Mouse (Mus musculus) T-cell, adult 2 months (primary cell): ENCODE measurements around the gene Fdps.

Experiments
- DNase-seq: peaks from one replicate; pipeline ENCODE4 v3.0.0; 2022; ENCODE audit warnings: low spot score

Gene Fdps

DNA sequence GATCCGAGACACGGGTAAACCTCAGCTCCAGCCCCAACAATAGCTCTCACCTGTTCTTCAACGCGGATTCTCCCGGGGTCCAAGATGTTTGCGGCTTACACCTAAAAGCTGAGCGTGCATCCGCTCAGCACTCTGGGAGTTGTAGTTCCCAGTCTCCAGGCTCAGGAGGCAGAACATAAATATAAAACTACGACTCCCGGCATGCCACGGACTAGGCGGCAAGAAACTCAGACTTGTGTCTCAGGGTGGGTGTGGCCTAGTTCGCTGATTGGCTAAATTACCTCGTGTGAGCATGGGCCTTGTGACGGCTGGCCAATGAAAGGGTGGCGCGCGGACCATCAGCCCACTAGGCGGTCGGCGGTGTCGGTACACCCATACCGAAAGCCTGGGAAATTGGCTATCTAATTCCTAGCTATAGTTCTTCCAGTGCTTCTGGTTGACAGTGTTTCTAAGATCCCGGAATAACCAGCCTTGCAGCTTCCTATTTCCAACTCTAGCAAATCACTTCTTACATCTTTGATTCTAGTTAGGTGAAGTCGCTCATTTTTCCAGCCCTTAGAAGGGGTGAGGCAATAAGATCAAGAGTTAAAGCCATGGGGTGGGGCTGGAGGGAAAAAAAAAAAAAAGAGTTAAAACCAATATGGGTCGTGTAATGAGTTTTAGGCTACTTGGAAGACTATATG, at the start of gene Fdps:
Fdps (minus strand) TSS at position 148 of the 683 bp plus-strand sequence.
- DNase-seq, result peak; percentile 96

DNA sequence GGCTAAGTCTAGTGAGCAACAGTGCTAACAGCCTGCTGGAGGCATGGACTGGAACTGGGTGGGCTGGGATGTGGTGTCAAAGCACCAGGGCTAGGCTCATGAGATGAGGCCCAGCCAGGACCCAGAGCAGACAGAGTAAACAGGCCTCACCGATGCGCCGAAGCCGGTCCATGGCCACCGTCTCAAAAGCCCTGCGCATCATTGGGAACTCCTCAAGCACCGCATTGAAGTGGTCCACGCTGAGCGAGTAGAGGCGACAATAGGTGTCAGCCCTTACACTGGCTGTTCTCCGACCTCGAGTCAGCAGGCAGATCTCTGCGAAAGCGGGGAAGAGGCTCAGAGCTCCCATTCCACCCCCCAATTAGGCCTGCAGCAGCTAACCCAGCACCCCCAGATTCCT, 46.8 kb upstream of the Fdps start:
- no peak for DNase-seq

DNA sequence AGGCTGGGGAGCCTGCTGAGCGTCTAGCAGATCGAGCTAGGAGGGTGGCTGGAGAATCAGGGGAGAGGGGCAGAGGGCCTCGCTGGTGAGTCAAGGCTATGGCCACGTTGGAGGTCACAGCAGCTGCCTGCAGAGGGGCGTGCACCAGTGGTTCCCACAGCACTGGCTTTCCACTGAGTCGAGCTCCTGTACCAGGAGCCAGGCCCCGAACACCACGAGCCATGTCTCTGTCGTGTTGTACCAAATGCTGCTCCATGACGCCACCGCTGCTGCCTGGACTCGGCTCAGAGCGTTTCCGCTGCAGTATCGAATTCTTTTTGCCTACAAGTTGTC, 46.2 kb upstream of the Fdps start:
- no peak for DNase-seq

DNA sequence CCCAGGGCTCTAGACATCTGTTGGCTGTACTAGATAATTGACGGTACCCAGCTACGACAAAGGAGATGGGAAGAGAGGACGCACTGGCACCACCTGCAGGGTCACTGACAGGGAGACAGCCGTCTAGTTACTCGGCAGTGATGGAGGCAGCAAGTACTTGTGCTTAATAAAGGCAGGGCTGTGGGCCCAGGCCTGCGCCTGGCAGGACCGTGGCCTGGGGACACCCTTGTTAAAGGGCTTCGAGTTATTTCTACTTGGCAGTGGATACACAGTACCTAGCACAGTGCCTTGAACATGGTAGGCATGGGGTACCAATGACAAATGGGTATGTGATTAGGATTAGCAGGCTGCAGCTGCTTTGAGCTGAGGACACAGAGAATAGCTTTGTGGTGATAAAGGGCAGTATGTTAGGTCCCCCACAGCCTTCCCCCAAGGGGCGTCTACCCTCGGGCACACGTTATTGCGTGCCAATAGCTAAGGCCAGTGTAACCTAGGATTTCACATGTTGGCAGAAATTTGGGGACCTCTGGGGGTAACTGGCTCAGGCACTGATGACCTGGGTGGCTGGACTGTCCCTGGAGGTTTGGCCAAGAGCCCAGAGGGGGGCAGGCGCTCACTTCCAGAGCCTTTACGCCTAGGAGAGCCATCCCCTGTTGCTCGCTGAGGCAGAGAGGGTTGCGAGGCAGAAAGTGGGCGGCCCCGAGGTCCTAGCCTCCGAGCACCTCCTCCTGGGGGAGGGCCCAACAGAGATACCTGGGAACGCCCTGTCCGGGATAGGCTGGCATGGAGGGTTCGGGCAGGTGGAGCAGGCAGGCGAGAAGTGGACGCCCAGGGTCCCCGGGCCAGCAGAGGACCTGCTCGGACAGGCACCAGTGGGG, 45.6 kb upstream of the Fdps start:
- DNase-seq, result no peak

DNA sequence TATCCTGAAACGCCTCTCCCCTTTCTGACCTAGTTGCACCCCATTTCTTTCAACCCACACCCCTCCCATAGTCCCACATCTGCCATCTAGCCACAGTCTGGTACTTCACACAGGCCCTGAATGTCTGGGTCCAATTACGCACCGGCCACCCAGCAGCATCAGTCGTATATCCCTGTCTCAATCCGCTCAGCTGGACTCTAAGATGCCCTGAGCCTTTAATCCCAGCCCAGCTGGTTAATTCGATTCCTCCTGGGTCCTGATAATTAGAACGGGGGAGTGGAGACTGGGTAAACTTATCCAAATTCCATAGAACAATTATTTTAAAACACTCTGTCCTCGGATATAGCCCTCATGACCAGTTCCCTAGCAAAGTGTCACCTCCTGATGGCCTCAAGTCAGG, 43.8 kb upstream of the Fdps start:
- no peak for DNase-seq

DNA sequence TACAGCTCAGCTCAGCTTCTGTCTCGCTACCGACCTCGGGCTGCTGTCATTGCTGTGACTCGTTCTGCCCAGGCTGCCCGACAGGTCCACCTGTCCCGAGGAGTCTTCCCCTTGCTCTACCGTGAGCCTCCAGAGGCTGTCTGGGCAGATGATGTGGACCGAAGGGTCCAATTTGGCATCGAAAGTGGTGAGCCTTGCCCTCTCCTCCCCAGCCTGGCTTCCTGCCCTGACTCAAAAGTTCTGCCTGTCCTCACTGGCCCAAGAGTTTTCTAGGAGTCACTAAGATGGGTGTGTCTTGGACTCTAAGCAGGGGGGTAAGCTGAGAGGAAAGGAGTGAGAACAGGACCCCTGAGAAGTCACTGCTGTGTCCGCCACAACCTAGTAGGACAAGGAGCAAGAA, 43.1 kb upstream of the Fdps start:
- no peak for DNase-seq

DNA sequence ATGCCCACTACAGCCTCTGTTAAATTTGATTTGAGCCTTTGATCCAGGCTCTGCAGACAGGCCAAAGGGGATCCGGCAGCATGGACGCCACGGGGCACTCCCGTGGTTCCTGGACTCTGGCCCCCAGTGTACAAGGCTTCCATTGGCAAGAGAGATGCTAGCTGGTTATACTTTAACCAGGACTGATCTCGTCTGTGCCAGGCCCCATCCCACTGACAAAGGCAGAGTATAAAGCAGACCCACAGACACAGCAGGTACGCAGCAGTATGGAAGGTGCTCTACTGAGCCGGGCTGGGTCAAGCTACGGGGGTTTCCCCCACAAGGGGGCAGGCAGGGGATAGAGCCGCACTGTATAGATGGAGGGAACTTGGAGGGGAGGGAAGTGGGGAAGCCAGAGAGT, 34.6 kb upstream of the Fdps start:
- peak; percentile 17 for DNase-seq

DNA sequence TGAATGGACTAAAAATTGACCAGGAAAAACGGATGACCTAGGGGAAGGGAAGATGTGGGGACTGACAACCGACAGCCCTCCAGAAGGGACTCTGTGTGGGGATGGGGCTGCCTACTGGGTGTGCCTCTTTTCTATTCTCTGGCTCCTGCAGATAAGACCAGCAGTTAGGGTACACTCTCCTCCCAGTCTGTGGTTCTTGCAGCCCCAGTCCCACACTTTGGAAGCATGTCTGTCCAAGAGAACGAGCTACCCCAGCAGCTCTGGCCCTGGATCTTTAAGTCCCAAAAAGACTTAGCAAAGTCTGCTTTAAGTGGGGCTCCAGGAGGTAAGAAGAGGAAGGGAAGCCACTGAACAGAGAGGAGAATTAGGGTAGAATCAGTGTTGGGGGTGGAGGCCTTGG, 34.2 kb upstream of the Fdps start, which contains the start of gene Pklr:
Pklr (plus strand) TSS at position 185 of the 400 bp plus-strand sequence.
- DNase-seq, result no peak

DNA sequence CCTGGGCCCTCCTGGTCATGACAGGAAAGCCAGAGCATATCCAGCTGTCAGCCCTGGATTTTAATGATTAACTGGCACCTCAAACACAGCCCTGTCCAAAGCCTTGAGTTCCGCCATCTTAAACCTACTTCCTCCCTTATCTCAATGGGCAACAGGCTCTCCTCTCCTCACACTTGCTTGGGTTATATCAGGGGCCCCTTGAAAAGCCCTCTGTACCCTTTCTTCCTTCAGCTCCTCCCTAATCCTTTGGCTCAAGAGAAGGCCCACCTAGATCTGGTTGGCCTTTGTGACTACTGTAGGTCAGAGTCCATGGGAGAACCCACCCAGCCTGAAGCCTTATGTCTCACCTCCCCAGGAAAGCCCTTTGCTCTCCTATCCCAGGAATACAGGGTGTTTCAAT, 32.0 kb upstream of the Fdps start:
- DNase-seq, result no peak

DNA sequence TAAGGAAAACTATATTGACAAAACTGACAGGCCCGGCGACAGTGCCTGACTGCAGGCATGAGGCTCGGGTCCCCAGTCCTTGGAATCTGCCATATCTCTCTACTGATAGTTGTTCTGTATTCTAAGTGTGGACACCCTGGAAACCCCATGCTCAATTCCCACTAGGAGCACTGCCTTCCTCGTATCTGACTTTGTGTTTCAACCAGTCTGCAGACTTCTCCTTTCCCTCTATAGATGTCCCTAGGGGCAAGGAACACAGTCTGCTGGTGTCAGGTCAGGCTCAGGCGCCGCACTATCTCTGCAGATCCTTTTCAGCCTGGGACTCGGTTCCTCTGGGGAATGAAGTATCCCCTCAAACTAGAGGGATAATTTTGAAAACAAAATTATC, 31.3 kb upstream of the Fdps start:
- no peak for DNase-seq

DNA sequence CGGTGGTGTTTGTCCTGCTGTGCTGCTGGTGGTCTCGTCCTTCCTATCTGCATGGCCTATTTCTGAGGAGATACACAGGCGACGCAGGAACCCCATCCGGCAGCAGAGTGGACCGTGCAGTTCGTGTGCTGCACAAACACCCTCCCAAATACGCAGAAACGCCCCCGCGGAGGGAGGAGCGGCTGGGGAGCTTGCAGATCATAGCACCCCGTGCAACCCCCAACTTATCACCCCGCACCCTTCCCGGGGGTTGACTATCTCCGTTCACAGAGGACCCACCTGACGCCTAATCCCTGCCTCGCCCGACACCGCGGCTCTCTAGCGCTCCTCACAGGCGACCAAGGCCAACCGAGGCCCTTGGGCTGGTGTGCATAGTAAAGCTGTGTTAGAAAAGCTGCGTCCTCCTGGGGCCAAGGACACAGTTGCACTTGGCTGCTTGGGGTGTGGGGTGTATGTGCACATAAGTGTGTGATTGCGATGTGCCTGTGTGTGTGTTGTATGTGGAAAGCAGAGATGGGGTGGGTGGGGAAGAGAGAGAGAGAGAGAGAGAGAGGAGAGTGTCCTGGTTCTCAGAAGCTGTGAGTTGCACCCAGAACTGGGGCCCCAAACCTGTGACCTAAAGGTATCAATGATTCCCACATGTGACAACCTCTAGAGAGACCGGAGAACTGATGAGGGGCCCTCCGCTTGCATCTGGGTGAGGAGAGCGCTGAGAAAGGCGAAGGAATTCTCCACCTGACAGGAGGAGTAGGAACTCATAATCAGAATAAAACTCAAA, 30.7 kb upstream of the Fdps start:
- peak; percentile 18 for DNase-seq

DNA sequence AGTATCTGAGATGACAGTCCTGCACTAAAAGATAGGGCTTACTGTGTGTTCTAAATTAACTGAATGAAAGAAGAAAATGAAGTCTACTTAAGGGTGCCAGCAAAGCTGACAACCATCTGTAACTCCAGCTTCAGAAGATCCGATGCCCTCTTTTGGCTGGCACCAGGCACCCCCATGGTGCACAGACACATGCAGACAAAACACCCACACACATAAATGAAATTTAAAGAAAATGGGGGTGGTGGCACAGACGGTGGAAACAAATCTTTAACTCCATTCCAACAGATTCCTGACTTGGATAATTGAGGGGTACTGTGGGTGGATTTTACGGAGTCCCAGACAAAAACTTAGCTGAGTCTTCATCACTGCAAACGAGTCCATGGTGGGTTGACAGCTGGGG, 30.1 kb upstream of the Fdps start:
- DNase-seq, result no peak

DNA sequence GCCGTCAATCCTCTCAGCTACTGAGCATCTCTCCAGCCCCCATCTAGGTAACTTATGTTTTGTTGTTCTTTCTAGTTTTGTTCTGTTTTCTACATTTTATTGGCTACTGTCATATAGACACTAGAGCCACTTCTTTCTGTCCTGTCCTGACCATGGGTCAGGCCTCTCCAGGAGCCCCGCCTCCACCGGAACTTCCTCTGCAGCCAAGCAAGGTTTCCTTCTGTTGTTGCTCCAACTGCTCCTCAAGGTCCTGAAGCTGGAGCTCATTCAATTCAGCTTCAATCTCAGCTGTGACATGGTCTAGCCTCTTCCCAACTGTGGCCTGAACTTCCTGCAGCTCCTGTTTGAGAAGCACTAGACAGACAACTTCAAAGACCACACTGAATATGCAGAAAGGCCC, 28.1 kb upstream of the Fdps start:
- no peak for DNase-seq

DNA sequence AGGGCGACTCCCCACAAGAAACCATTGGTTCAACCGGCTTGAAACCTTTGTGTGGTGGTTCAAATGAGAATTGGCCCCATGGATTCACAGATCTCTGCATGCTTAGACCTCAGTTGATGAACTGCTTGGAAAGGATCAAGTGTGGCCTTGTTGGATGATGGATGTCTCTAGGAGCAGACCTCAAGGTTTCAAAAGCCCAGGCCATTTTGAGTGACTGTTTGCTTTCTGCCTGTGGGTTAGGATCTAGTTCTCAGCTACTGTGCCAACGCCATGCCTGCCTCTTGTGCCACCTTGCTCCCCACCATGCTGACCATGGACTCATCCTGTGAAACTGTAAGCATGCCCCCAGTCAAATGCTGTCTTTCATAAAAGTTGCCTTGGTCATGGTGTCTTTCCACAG, 24.2 kb upstream of the Fdps start:
- DNase-seq, result no peak

DNA sequence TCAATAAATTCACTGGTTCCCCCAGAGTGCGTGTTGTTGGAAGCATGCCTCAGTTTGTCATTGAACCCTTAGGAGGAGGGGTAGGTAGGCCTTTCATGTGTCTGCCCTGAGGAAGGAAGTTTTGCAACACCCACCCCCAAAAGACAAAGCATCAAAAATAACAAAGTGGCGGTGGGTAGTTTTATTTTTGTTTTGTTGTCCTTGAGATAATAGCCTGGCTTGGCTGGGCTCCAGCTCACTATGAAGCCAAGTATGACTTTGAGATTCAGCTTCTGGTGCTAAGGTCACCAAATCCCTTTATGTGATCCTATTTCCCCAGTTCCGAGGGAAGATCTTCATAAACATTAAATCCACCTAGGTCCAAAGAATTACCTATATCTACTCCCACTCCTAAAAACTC, 22.5 kb upstream of the Fdps start:
- DNase-seq, result no peak

DNA sequence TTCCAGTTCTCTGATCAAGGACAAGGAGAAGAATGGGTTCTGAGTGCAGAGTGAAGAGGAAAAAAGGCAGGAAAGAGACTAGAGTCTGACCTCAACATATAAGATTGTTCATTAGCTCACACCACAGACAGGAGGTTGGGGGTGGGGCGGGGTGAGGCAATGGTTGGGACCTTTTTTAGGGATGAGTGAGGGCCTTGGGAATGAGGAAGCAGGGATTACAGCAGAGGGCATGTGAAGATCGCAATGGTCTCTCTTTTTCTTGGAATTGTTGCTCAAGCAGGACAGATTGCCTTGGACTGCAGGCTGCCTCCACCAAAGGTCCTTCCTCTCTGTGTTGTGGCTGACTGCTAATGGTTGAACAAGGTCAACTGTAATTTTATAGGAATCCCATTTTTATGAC, 21.6 kb upstream of the Fdps start:
- no peak for DNase-seq

DNA sequence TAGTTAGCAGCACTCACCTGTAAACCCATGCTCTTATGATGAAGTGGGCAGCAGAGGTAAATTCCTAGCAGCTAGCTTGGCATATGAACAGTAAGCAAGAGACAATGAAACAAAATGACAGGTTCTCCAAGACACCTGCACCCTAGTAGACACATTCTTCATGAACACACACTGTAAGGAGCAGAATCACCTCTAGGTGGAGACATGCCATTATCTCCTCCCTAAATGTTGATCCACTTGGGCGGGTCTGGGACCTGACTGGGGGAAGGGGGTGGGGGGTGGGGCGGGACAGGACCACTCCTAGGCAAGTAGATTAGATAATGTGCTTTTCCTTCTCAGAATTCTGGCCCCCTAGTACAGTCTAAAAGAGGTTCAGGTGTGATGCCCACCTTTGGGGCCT, 13.8 kb upstream of the Fdps start:
- DNase-seq, result peak; percentile 35

DNA sequence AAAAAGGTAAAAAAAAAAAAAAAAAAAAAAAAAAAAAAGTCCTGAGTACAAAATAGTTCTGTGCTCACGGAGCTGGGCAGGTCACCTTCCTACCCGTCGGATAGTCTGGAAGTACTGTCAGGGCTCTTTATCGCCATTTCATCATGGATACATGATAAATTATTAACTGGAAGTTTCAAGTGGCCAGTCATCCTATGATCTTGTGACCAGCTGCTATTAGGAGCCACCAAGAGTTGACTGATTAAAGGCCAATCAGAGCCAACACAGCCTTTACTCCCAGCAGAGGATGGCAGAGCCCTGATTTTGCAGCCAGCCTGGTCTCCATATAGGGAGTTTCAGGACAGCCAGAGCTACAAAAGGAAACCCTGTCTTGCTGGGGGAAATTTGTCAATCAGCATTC, 11.3 kb upstream of the Fdps start:
- DNase-seq, result no peak

DNA sequence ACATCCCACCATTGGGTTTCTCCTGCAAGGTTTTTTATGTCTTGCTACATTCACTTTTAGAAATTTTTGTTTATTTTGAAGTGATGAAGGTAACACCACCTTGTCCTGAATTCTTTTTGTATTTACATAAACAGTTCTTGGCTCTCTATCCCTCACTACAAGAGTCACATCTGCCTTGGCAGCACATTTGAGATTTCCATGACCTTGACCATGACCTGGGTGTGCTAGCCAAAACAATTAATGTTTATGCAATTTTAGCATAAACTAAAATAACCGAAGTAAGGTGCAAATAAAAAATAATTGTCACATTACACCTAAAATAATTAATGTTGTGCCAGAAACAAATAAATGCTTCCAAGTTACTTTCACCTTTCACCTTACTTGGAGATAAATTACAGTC, 6.4 kb upstream of the Fdps start:
- DNase-seq, result no peak

DNA sequence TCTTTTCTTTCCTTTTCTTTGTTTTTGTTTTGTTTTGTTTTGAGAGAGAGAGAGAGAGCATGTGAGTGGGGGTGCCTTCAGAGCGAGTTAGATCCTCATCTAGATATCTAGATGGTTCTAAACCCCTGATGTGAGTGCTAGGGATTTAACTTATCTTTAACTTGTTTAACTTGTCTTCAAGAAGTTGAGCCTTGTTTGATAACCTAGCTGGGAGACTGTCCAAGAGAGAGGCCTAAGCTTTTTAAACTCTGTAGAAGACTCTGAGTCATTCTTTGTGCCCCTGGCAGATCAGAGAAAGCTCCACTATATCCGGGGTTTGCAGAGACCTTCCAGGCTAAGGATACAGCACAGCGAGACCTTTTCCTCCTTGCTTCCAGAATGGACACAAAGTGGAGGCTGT, 5.8 kb upstream of the Fdps start:
- DNase-seq, result no peak

DNA sequence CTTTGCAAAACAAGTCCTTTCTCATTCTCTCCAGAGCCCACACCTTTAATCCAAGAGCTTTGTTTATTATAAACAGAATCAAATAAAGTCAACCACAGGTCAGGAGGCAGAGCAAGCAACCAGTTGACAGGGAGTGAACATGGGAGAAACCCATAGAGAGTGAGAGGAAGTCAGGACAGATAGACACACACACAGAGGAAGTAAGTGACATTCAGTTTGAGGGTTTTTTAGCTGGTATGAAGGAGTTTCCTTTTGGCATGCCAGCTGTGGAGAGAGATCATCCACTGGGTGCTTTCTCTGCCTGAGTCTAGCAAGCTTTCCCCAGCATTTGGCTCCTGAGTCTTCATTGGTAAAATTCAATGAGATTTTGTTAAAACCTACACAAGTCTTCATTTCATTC, 5.1 kb upstream of the Fdps start:
- DNase-seq, result no peak

DNA sequence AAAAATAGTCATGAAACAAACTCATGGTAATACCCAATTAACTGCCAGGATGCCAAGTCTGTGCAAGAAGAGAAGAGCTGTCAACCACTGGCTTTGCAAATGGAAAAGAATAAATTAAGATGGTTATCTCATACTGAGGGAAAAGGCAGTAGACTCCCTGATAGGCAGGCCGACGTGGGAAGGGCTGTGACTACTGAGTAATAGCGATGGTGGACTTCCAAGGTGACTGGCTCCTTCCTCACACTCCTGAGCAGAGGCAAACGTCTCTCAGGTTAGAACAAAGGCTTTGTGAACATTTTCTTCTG, 1.5 kb upstream of the Fdps start:
- DNase-seq, result no peak
